Mouse (Mus musculus) Patski (cell line): ENCODE data around the gene Hipk4. TPM values are rescaled to one million over a fixed set of nuclear protein-coding genes. Genes with fewer than 3 reads are reported as not detected.

Experiments
- ATAC-seq: fragments of 100-300 bp; one replicate; pipeline ENCODE4 v1.8.0; 2021
- CTCF ChIA-PET: fragments of 350-600 bp; sonication (Branson Sonifier 250); formaldehyde crosslinking; loops from one replicate; lab custom pipeline; 2022; ENCODE audit warnings: inconsistent platforms; lab: Charles Lee
- POLR2A ChIA-PET: fragments of 350-600 bp; sonication (Branson Sonifier 250); formaldehyde crosslinking; loops from one replicate; lab custom pipeline; 2022; ENCODE audit warnings: antibody characterized with exemption, inconsistent platforms; lab: Charles Lee
- DNase-seq: peaks from one replicate; pipeline ENCODE4 v3.0.0-alpha.2; 2011; ENCODE audit warnings: low read depth, low spot score
- H3K27me3 ChIP-seq: fragments of 371-371 bp; one replicate; pipeline ENCODE4 v1.5.1; 2021
- CTCF ChIP-seq: fragments of 100-300 bp; IDR thresholded peaks from one replicate; pipeline ENCODE4 v1.5.1; 2021
- in situ Hi-C: fragments of 300-500 bp; cut with MboI; formaldehyde crosslinking; loops from 3 replicates; pipeline ENCODE4 v1.11.1; 2018; ENCODE audit warnings: low pct_unique_long_range_greater_than_20kb, mixed read lengths
- polyA plus RNA-seq: library from polyadenylated mRNA; unstranded; gene quantifications from one replicate; pipeline ENCODE4 v1.2.3, GENCODE M21; 2021

The Hipk4 gene
- polyA plus RNA-seq, 1 experiment from 2014 or later: 0.95 TPM

DNA sequence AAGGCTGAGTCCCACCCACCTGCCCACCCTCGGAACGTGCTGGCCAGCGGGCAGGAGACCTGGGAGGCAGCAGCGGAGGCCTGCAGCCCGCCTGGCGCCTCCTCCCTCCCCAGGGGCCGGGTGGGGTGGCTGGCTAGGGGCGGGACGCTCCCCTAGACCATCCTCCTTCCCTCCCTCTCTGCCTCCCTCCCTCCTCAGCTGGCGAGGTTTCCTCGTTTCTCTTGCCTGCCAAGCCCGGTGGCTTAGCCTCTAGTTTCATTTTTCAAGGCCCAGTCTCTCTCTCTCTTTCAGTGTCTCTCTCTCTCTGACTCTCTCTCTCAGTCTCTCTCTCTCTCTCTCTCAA lies 41.5 kb upstream of the Hipk4 start:
- DNase-seq (peak; percentile 53), ATAC-seq (peak; percentile 99)
- POLR2A ChIA-PET: no interaction called here
- TF ChIP-seq CTCF: no peak
- no peaks in the 10 kb centered on the region for H3K27me3 ChIP-seq
- in situ Hi-C loops: loop anchor here (25.0 kb wide), 1 partner anchor 294 kb away; the partner anchor contains the start of genes BC024978, Gm21983, Mia and Rab4b
- CTCF ChIA-PET: interaction anchor here (1.3 to 2.8 kb wide), 2 partner anchors 10 to 23 kb away, joined by 3 to 9 read pairs; no protein-coding TSS in a partner anchor

DNA sequence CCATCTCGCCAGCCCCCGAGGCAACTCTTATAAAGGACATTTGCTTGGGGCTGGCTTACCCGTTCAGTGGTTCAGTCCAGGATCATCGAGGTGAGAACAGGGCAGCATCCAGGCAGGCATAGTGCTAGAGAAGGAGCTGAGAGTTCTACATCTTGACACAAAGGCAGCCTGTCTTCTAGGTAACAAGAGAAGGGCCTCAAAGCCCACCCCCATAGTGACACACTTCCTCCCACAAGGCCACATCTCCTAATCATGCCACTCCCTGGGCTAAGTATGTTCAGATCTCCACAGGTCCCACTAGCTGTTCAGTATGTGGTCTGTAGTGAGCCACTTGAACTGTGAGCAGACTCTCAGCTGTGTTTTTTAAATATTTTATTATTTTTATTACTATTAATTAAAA lies 39.2 kb upstream of the Hipk4 start:
- POLR2A ChIA-PET: no interaction called here
- in situ Hi-C loops: loop anchor here (25.0 kb wide), 1 partner anchor 297 kb away; the partner anchor contains the start of genes BC024978, Gm21983, Mia and Rab4b
- TF ChIP-seq CTCF: no peak
- DNase-seq (no peak), ATAC-seq (no peak)
- CTCF ChIA-PET: no interaction called here
- H3K27me3 ChIP-seq: no peaks in the 10 kb centered on the region

- POLR2A ChIA-PET: interaction anchor here (1.2 to 2.1 kb wide), 2 partner anchors 10 to 21 kb away, joined by 3 to 6 read pairs; no protein-coding TSS in a partner anchor
- CTCF ChIA-PET: interaction anchor here (1.3 to 2.1 kb wide), 3 partner anchors 12 to 18 kb away, joined by 4 to 6 read pairs (median 6); no protein-coding TSS in a partner anchor
- in situ Hi-C loops: loop anchor here (25.0 kb wide), 1 partner anchor 299 kb away; the partner anchor contains the start of genes BC024978, Gm21983, Mia and Rab4b
- no peak for TF ChIP-seq CTCF
- DNase-seq: no peak
- no peaks in the 10 kb centered on the region for H3K27me3 ChIP-seq
- no peak for ATAC-seq
Observed at GRCm38 (mm10) chr7:27486102-27486769, 36.8 kb upstream of the Hipk4 start.

GRCm38 (mm10) chr7:27486770-27487697 lies 36.0 kb upstream of the Hipk4 start, which contains the start of gene Sertad1:
Gene Sertad1 (plus strand): TSS chr7:27486910.
- in situ Hi-C loops: loop anchor here (25.0 kb wide), 1 partner anchor 300 kb away; the partner anchor contains the start of genes BC024978, Gm21983, Mia and Rab4b

GRCm38 (mm10) chr7:27487740-27488268 lies 35.3 kb upstream of the Hipk4 start:
- ChIA-PET CTCF (interaction anchor here (1.4 to 2.1 kb wide), 4 partner anchors 13 to 55 kb away, joined by 4 to 6 read pairs (median 6); no protein-coding TSS in a partner anchor), POLR2A (interaction anchor here (0.6 to 2.1 kb wide), 4 partner anchors 9 to 38 kb away, joined by 3 to 7 read pairs (median 6); no protein-coding TSS in a partner anchor)
- DNase-seq (no peak), ATAC-seq (no peak)
- in situ Hi-C loops: loop anchor here (25.0 kb wide), 1 partner anchor 301 kb away; the partner anchor contains the start of genes BC024978, Gm21983, Mia and Rab4b
- H3K27me3 ChIP-seq: no peaks in the 10 kb centered on the region
- TF ChIP-seq CTCF: no peak

More at GRCm38 (mm10) chr7:27486770-27487697, 36.0 kb upstream of the Hipk4 start, which contains the start of gene Sertad1:
- H3K27me3 ChIP-seq: no peaks in the 10 kb centered on the region
- DNase-seq: peak; percentile 96
- ChIA-PET POLR2A (interaction anchor here (0.6 to 2.1 kb wide), 4 partner anchors 10 to 20 kb away, joined by 3 to 6 read pairs (median 3); no protein-coding TSS in a partner anchor), CTCF (interaction anchor here (1.3 to 2.1 kb wide), 4 partner anchors 13 to 56 kb away, joined by 4 to 6 read pairs (median 6); no protein-coding TSS in a partner anchor)
- no peak for TF ChIP-seq CTCF
- peak; percentile 81 for ATAC-seq

GRCm38 (mm10) chr7:27489270-27489869 lies 33.7 kb upstream of the Hipk4 start:
- CTCF ChIA-PET: interaction anchor here (0.9 to 1.5 kb wide), 3 partner anchors 14 to 17 kb away, joined by 3 to 4 read pairs (median 3); no protein-coding TSS in a partner anchor
- ATAC-seq: no peak

GRCm38 (mm10) chr7:27490227-27490542 lies 32.9 kb upstream of the Hipk4 start:
- DNase-seq: no peak
- H3K27me3 ChIP-seq: no peaks in the 10 kb centered on the region
- in situ Hi-C loops: loop anchor here (25.0 kb wide), 1 partner anchor 303 kb away; the partner anchor contains the start of genes BC024978, Gm21983, Mia and Rab4b
- no peak for TF ChIP-seq CTCF
- ChIA-PET CTCF (interaction anchor here (0.6 to 2.7 kb wide), 11 partner anchors 10 to 53 kb away, joined by 3 to 21 read pairs (median 6); partner anchors contain the start of genes Prx and Sertad3), POLR2A (interaction anchor here (1.7 to 3.2 kb wide), 2 partner anchors 15 to 17 kb away, joined by 5 to 20 read pairs; no protein-coding TSS in a partner anchor)
- ATAC-seq: no peak

More at GRCm38 (mm10) chr7:27489270-27489869, 33.7 kb upstream of the Hipk4 start:
- no peak for TF ChIP-seq CTCF
- H3K27me3 ChIP-seq: no peaks in the 10 kb centered on the region
- POLR2A ChIA-PET: interaction anchor here (0.8 to 3.2 kb wide), 3 partner anchors 16 to 18 kb away, joined by 3 to 20 read pairs (median 6); no protein-coding TSS in a partner anchor
- in situ Hi-C loops: loop anchor here (25.0 kb wide), 1 partner anchor 302 kb away; the partner anchor contains the start of genes BC024978, Gm21983, Mia and Rab4b
- DNase-seq: no peak

GRCm38 (mm10) chr7:27490543-27491329 lies 32.3 kb upstream of the Hipk4 start:
- ATAC-seq (peak; percentile 75), DNase-seq (peak; percentile 64)
- no peak for TF ChIP-seq CTCF
- CTCF ChIA-PET: interaction anchor here (0.6 to 2.7 kb wide), 13 partner anchors 10 to 54 kb away, joined by 3 to 21 read pairs (median 6); partner anchors contain the start of genes Prx and Sertad3
- POLR2A ChIA-PET: interaction anchor here (1.7 to 3.2 kb wide), 3 partner anchors 10 to 17 kb away, joined by 4 to 20 read pairs (median 5); no protein-coding TSS in a partner anchor
- in situ Hi-C loops: loop anchor here (25.0 kb wide), 1 partner anchor 303 kb away; the partner anchor contains the start of genes BC024978, Gm21983, Mia and Rab4b
- H3K27me3 ChIP-seq: no peaks in the 10 kb centered on the region
